Mouse (Mus musculus) limb, embryonic 11.5 days (tissue): Measurements from ENCODE around the gene Crisp2. TPM values are rescaled to one million over a fixed set of nuclear protein-coding genes. Genes with fewer than 3 reads are reported as not detected.

ENCODE experiments used
- ATAC-seq: fragments of 200-750 bp; cut with Nextera tagmentation; 2 replicates; pipeline ENCODE4 v1.8.0; 2017; ENCODE audit warnings: low read depth; ENCODE audit not compliant: insufficient number of reproducible peaks, low FRiP score, low TSS enrichment
- DNase-seq: peaks from one replicate; pipeline ENCODE4 v3.0.0-alpha.2; 2015; ENCODE audit warnings: low spot score
- H3K27ac ChIP-seq: fragments of 300-500 bp; sonication (generic); replicated peaks from 2 replicates; pipeline ENCODE4 v1.5.1; 2014; ENCODE audit warnings: low read depth, mild to moderate bottlenecking, low read length
- H3K27me3 ChIP-seq: fragments of 300-500 bp; sonication (generic); 2 replicates; pipeline ENCODE4 v1.6.1; 2014; ENCODE audit warnings: mild to moderate bottlenecking, low read length, mixed read lengths; ENCODE audit not compliant: control insufficient read depth, insufficient read depth
- H3K36me3 ChIP-seq: fragments of 300-500 bp; sonication (generic); 2 replicates; pipeline ENCODE4 v1.6.1; 2014; ENCODE audit warnings: mild to moderate bottlenecking, low read length, moderate library complexity, mixed read lengths; ENCODE audit not compliant: control insufficient read depth, insufficient read depth
- H3K4me1 ChIP-seq: fragments of 300-500 bp; sonication (generic); 2 replicates; pipeline ENCODE4 v1.6.1; 2014; ENCODE audit warnings: low read length, mixed read lengths; ENCODE audit not compliant: control insufficient read depth, insufficient read depth
- H3K4me2 ChIP-seq: fragments of 300-500 bp; sonication (generic); 2 replicates; pipeline ENCODE4 v1.6.1; 2014; ENCODE audit warnings: low read depth, mild to moderate bottlenecking, moderate library complexity; ENCODE audit not compliant: severe bottlenecking
- H3K4me3 ChIP-seq: fragments of 300-500 bp; sonication (generic); 2 replicates; pipeline ENCODE4 v1.5.1; 2014; ENCODE audit warnings: low read depth, low read length
- H3K9ac ChIP-seq: fragments of 300-500 bp; sonication (generic); 2 replicates; pipeline ENCODE4 v1.6.1; 2014; ENCODE audit warnings: mild to moderate bottlenecking, low read length
- H3K9me3 ChIP-seq: fragments of 300-500 bp; sonication (generic); 2 replicates; pipeline ENCODE4 v1.6.1; 2016; ENCODE audit warnings: low read length; ENCODE audit not compliant: control insufficient read depth
- WGBS: fragments of 180-500 bp; shearing (Covaris S2); extraction: QIAGEN DNeasy Blood & Tissue Kit; methylation state at CpG from one replicate; pipeline ENCODE4 v1.1.7; 2014; 5-methylcytosine and 5-hydroxymethylcytosine counted together
- polyA plus RNA-seq: library from polyadenylated mRNA; unstranded; fragments of >200 nt; fragmentation: Nextera tagmentation; extraction: Ambion mirVana; gene quantifications from 2 replicates; pipeline ENCODE4 v1.2.1, GENCODE M21; 2014

Crisp2 gene
- polyA plus RNA-seq, 1 experiment from 2014 or later: not detected

DNA sequence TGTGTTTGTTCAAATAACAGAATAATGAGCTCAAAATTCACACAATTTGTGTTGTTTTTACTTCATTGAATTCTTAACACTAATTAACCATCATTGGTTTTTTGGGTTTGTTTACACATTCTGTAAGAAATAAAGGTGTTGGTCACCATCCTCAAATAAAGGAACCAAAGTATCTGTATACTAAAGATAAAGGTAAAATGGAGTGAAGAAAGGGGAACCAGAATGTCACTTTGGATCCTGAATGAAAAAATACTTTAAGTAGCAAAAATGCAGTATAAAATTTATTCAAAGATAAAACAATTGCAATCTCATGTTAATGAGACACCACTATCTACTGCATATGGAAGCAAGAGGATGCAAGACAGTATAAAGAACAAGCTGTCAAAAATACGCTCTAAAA is 4.8 kb upstream of the Crisp2 start:
- DNase-seq: no peak
- ATAC-seq: no peak
- Histone ChIP-seq H3K27ac (no peak overlapping the region), H3K4me1 (no peaks in the 10 kb centered on the region), H3K9me3 (no peaks in the 10 kb centered on the region), H3K4me3 (no peak overlapping the region), H3K9ac (no peak overlapping the region), H3K4me2 (no peak overlapping the region), H3K36me3 (no peaks in the 10 kb centered on the region), H3K27me3 (no peaks in the 10 kb centered on the region)
- WGBS: 97% methylated on average over 1 of the region's 1 CpGs

GRCm38 (mm10) chr17:40810934-40811333 is 4.1 kb upstream of the Crisp2 start, which contains the start of gene Rhag:
Gene Rhag (plus strand): TSS chr17:40811126.
- no peak within 1 kb of the TSS for H3K4me3 ChIP-seq
- H3K9ac ChIP-seq: no peak within 1 kb of the TSS
- no peak within 1 kb of the TSS for H3K4me2 ChIP-seq
- H3K36me3 ChIP-seq: no peaks in the 10 kb centered on the region
- ATAC-seq: no peak
- WGBS: 68% methylated on average over 1 of the region's 1 CpGs
- H3K27ac ChIP-seq: no peak within 1 kb of the TSS
- H3K27me3 ChIP-seq: no peaks in the 10 kb centered on the region
- no peaks in the 10 kb centered on the region for H3K4me1 ChIP-seq
- H3K9me3 ChIP-seq: no peaks in the 10 kb centered on the region
- no peak for DNase-seq

DNA sequence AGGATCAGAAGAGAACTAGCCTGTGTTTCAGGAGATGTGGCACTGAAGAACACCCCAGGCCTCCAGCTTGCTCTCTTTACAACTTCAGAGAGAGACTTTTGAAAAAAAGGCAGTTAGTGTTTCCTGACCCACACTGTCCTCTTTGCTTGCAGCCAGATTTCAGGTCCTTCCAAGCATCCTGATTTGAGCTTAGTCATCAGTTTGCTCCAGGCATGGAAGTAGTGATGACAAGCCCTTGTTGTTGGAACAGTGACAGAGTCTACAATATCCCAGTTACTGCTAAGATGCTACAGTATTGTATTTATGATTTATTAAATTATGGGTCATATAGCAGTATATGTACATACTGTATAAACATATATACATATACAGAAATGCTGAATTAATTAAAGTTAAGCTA is 1.3 kb upstream of the Crisp2 start:
- H3K9me3 ChIP-seq: no peaks in the 10 kb centered on the region
- no peak overlapping the region for H3K27ac ChIP-seq
- H3K4me2 ChIP-seq: no peak overlapping the region
- H3K36me3 ChIP-seq: no peaks in the 10 kb centered on the region
- DNase-seq (no peak), ATAC-seq (no peak)
- H3K4me1 ChIP-seq: no peaks in the 10 kb centered on the region
- no peaks in the 10 kb centered on the region for H3K27me3 ChIP-seq
- no peak overlapping the region for H3K4me3 ChIP-seq
- no peak overlapping the region for H3K9ac ChIP-seq

DNA sequence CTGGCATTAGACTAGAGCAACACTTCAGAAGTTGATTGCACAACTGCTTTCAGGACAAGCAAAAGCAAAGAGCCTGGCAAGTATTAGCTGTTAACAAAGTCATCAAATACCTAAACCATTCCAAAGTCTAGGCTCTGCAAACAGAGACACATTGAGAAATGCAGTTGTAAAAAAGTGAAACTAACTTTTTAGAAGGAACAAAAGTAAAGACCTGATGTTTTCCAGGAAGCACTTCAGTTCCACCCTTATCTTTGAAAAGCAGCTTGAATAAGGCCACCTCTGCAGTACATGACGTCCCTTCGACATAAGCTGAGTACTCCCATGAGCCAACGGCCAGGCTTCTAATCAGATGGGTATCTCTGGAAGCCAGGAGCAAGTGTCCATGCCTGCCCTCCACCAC is 253 bp downstream of the Crisp2 start:
- Histone ChIP-seq H3K27ac (no peak overlapping the region), H3K4me2 (no peak overlapping the region), H3K4me3 (no peak overlapping the region), H3K4me1 (no peaks in the 10 kb centered on the region), H3K9me3 (no peaks in the 10 kb centered on the region), H3K9ac (no peak overlapping the region), H3K36me3 (no peaks in the 10 kb centered on the region), H3K27me3 (no peaks in the 10 kb centered on the region)
- ATAC-seq (no peak), DNase-seq (no peak)
- WGBS: 53% methylated on average over 3 of the region's 3 CpGs

DNA sequence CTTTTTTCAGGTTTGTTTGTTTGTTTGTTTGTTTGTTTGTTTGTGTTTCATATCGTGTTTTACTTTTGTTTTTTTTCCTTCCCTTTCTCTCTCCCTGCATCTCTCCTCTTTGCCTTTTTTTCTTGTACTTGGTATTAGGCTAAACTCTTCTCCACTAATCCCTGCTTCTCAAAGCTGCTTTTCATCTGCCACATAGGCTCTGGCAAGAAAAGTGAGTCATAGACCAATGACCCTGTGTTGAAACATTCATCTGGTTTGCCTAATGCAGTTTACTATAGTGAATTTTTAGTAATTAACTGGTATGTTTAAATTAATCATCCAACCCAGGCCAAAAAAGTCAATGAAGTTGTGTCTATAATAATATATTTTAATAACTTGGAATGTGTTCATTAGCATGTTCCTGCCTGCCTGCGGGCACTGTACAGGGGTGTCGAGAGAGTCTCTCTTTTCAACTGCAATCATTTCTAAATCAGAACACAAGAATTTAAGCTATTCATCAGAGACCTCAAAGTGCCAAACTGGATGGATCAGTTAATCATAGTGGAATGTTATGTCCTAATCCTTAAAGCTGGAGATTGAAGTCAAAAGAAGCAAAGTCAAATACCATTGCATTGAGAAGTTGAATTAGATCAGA is 4.0 kb downstream of the Crisp2 start:
- no peak for DNase-seq
- Histone ChIP-seq H3K9me3 (no peaks in the 10 kb centered on the region), H3K4me2 (no peak overlapping the region), H3K27me3 (no peaks in the 10 kb centered on the region), H3K4me1 (no peaks in the 10 kb centered on the region), H3K9ac (no peak overlapping the region), H3K36me3 (no peaks in the 10 kb centered on the region), H3K4me3 (no peak overlapping the region), H3K27ac (no peak overlapping the region)
- ATAC-seq: no peak
- WGBS: 87% methylated on average over 3 of the region's 3 CpGs

GRCm38 (mm10) chr17:40793921-40794854 is 12.6 kb downstream of the Crisp2 start:
- Histone ChIP-seq H3K36me3 (no peaks in the 10 kb centered on the region), H3K9me3 (no peaks in the 10 kb centered on the region), H3K27me3 (no peaks in the 10 kb centered on the region), H3K4me3 (no peak overlapping the region), H3K4me1 (no peaks in the 10 kb centered on the region), H3K4me2 (no peak overlapping the region), H3K27ac (no peak overlapping the region), H3K9ac (no peak overlapping the region)
- DNase-seq: peak; percentile 43
- no peak; the same call in 1 of the 2 replicates for ATAC-seq
- WGBS: 61% methylated on average over 20 of the region's 20 CpGs

GRCm38 (mm10) chr17:40789877-40790276 is 16.9 kb downstream of the Crisp2 start:
- H3K27me3 ChIP-seq: no peaks in the 10 kb centered on the region
- H3K9me3 ChIP-seq: no peaks in the 10 kb centered on the region
- DNase-seq: no peak
- no peaks in the 10 kb centered on the region for H3K4me1 ChIP-seq
- no peak for ATAC-seq
- H3K27ac ChIP-seq: no peak overlapping the region
- H3K9ac ChIP-seq: no peak overlapping the region
- H3K4me2 ChIP-seq: no peak overlapping the region
- H3K36me3 ChIP-seq: no peaks in the 10 kb centered on the region
- H3K4me3 ChIP-seq: no peak overlapping the region

DNA sequence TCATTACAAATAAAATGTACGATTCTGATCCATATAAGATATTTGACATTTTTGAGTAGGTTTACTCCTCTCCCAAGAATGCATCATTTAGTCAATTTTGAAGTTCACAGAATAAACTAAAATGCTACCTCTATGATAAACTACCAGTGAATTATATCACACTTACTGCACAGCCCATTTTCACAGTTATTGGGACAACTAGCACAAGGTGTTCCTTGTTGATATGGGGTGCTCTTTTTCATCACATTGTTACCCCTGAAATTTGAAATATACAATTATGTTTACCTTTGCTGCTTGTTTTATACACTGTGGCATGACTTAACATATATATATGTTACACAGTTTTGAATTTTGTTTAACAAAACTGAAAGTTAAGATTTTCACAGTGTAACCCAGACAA is 39.7 kb downstream of the Crisp2 start:
- Histone ChIP-seq H3K4me2 (no peak overlapping the region), H3K36me3 (no peaks in the 10 kb centered on the region), H3K9me3 (no peaks in the 10 kb centered on the region), H3K4me3 (no peak overlapping the region), H3K9ac (no peak overlapping the region), H3K27ac (no peak overlapping the region), H3K27me3 (no peaks in the 10 kb centered on the region), H3K4me1 (no peaks in the 10 kb centered on the region)
- DNase-seq: no peak
- WGBS: 91% methylated on average over 1 of the region's 1 CpGs
- no peak for ATAC-seq
